Mouse (Mus musculus): ENCODE measurements at regions not wholly inside any gene's neighbourhood (a gene's known extent, or its start where the extent isn't known, plus 50 kb on each side); places are given as distances from the start of the nearest gene placed in this dataset.

GRCm38 (mm10) chr15:3671169-3671568, 87.9 kb upstream of the Ghr start:
- no peak for ATAC-seq
- H3K4me3 ChIP-seq (replicated peaks), result no peak overlapping the region
- 76% methylated on average over 3 of the region's 3 CpGs for WGBS

DNA sequence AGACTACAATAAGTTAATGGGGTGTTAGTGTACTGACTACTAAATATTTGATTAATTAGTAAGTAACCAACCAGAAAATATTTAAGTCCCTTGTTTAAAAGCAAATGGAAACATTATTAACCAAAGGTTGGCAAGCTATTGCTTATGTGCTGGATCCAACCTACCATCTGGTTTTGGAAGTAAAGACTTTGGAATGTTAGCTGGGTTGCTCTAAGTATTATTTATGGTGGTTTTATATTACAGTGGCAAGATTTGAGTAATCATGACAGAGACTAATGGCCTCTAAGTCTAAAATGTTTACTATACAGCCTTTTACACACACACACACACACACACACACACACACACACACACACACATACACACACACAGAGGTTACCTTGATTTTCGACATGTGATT, 86.1 kb upstream of the Ghr start:
- Histone ChIP-seq H3K4me3 (replicated peaks) (no peak overlapping the region), H3K4me2 (replicated peaks) (no peak overlapping the region), H3K27me3 (replicated peaks) (no peaks in the 10 kb centered on the region), H3K9ac (no peak overlapping the region), H3K4me1 (replicated peaks) (no peaks in the 10 kb centered on the region), H3K9me3 (no peaks in the 10 kb centered on the region), H3K36me3 (no peaks in the 10 kb centered on the region), H3K27ac (no peak overlapping the region)
- WGBS, result 76% methylated on average over 1 of the region's 1 CpGs
- ATAC-seq, result no peak

More at GRCm38 (mm10) chr15:3671169-3671568, 87.9 kb upstream of the Ghr start:
- Histone ChIP-seq H3K27me3 (replicated peaks) (no peaks in the 10 kb centered on the region), H3K9ac (no peak overlapping the region), H3K9me3 (no peaks in the 10 kb centered on the region), H3K4me1 (replicated peaks) (no peaks in the 10 kb centered on the region), H3K27ac (no peak overlapping the region), H3K36me3 (no peaks in the 10 kb centered on the region), H3K4me2 (replicated peaks) (no peak overlapping the region)

GRCm38 (mm10) chr15:3668863-3669262, 85.6 kb upstream of the Ghr start:
- no peak overlapping the region for H3K4me3 ChIP-seq (replicated peaks)
- no peak for ATAC-seq
- H3K27me3 ChIP-seq (replicated peaks), result no peaks in the 10 kb centered on the region
- no peaks in the 10 kb centered on the region for H3K9me3 ChIP-seq
- H3K4me2 ChIP-seq (replicated peaks), result no peak overlapping the region
- H3K4me1 ChIP-seq (replicated peaks), result no peaks in the 10 kb centered on the region
- WGBS, result 99% methylated on average over 2 of the region's 2 CpGs
- no peaks in the 10 kb centered on the region for H3K36me3 ChIP-seq
- H3K9ac ChIP-seq, result no peak overlapping the region
- H3K27ac ChIP-seq, result no peak overlapping the region

- no peaks in the 10 kb centered on the region for H3K4me1 ChIP-seq (replicated peaks)
- no peak overlapping the region for H3K4me2 ChIP-seq (replicated peaks)
- H3K27me3 ChIP-seq (replicated peaks), result no peaks in the 10 kb centered on the region
- H3K36me3 ChIP-seq, result no peaks in the 10 kb centered on the region
- H3K27ac ChIP-seq, result no peak overlapping the region
- WGBS, result 67% methylated on average over 1 of the region's 1 CpGs
- no peak overlapping the region for H3K4me3 ChIP-seq (replicated peaks)
- no peaks in the 10 kb centered on the region for H3K9me3 ChIP-seq
- no peak for ATAC-seq
- H3K9ac ChIP-seq, result no peak overlapping the region
Measured at GRCm38 (mm10) chr15:3648741-3649140, 65.4 kb upstream of the Ghr start.

GRCm38 (mm10) chr15:3640091-3640490, 56.8 kb upstream of the Ghr start:
- Histone ChIP-seq H3K4me1 (replicated peaks) (no peaks in the 10 kb centered on the region), H3K27ac (no peak overlapping the region), H3K9ac (no peak overlapping the region), H3K4me3 (replicated peaks) (no peak overlapping the region), H3K4me2 (replicated peaks) (no peak overlapping the region), H3K9me3 (no peaks in the 10 kb centered on the region), H3K27me3 (replicated peaks) (no peaks in the 10 kb centered on the region), H3K36me3 (no peaks in the 10 kb centered on the region)
- no peak for ATAC-seq
- 53% methylated on average over 5 of the region's 5 CpGs for WGBS
